10 mouse cellular contexts compared by ENCODE assay signal in the genomic region with DNA sequence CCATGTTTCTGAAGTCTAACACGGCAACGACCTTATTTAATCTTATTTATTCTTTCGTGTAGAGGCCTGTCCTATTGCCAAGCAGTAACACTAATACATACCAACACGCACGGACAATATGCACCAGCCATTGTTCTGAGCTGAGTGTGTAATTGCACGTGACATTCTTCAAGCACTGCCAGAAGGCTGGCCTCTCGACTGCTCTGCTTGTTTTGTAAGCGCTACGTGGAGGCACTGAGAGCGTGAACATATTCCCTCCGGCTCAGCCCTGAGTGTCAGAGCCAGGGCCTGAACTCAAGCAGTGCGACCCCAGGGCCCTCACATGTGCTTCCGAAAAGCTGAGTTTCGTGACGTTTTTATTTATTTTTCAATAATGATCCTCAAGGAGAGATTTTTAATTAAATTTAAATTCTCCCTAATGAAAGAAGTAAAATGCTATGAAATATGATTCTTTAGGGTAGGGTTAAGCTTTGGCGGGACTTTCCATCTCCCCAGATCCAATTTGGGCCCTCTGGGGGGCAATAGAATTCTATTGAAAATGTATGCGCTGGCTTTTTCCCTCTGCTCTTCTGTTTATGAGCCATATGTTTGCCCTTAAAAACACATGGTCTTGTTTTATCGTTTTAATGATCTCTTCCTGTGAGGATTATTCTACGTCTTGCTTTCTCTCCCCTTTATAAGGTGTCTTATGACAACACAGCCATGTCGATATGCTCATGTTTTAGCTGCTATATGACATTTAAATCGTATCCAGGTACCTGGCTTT. TPM values are rescaled to one million over a fixed set of nuclear protein-coding genes. Genes with fewer than 3 reads are reported as not detected.
DNase-seq lines count a peak whose midpoint lies in the region; ATAC-seq and TF ChIP-seq lines count a peak whose summit lies in the region.
"Had no signal": no experiment of that assay in that cellular context is flagged by ENCODE, and none has a peak within 500 bp of the region (broad histone marks: within the 10 kb centered on the region; RNA-seq: fewer than 3 reads in every experiment).

No protein-coding gene starts in this region.

- DNase-seq in gastrocnemius, adult 2 months = no peak
- no peak for DNase-seq in gastrocnemius, adult 18-20 months (ENCODE audit: low spot score)
- DNase-seq in embryonic facial prominence, embryonic 10.5 days (ENCODE audit: low spot score) = peak; percentile 59
- no peak for DNase-seq in cerebellum, postnatal 14 days
- no peak for DNase-seq in cerebellum, adult 11-12 months
- DNase-seq: kidney, adult 9 months had no signal

- ATAC-seq in hindbrain, embryonic 15.5 days (ENCODE audit: low FRiP score, low read depth) = peak; percentile 59; the same call in 1 of the 2 replicates
- peak; percentile 66; the same call in 1 of the 2 replicates for ATAC-seq in neural tube, embryonic 12.5 days (ENCODE audit: low FRiP score, low read depth)
- no peak for ATAC-seq in erythroblast, adult 5-6 weeks (replicated peaks; ENCODE audit: low FRiP score, poor library complexity, severe bottlenecking)
- ATAC-seq: Patski had no signal

- intact Hi-C loops in gastrocnemius, adult 2 months (cut with DNase I) = no loop called here

- peaks cover 63% of the 10 kb centered on the region for H3K4me1 ChIP-seq in embryonic facial prominence, embryonic 10.5 days
- peaks cover 13% of the 10 kb centered on the region; the same call in 1 of the 2 replicates for H3K4me1 ChIP-seq in hindbrain, embryonic 15.5 days (replicated peaks)
- no peaks in the 10 kb centered on the region for H3K4me1 ChIP-seq in neural tube, embryonic 12.5 days

- H3K27ac ChIP-seq in gastrocnemius, adult 2 months = peak overlapping the region; percentile 40; the same call in 1 of the 2 replicates
- peak overlapping the region; percentile 35; the same call in 1 of the 2 replicates for H3K27ac ChIP-seq in embryonic facial prominence, embryonic 10.5 days (replicated peaks)
- H3K27ac ChIP-seq in hindbrain, embryonic 15.5 days (replicated peaks) = no peak overlapping the region
- H3K27ac ChIP-seq in neural tube, embryonic 12.5 days = no peak overlapping the region

- TF ChIP-seq CTCF in gastrocnemius, adult 2 months (IDR thresholded peaks at IDR 0.05) = no peak

- no peak overlapping the region for H3K4me3 ChIP-seq in gastrocnemius, adult 2 months
- H3K4me3 ChIP-seq in embryonic facial prominence, embryonic 10.5 days = no peak overlapping the region
- no peak overlapping the region for H3K4me3 ChIP-seq in hindbrain, embryonic 15.5 days
- H3K4me3 ChIP-seq in neural tube, embryonic 12.5 days = no peak overlapping the region

- WGBS in embryonic facial prominence, embryonic 10.5 days = 54% methylated on average over 21 of the region's 21 CpGs
- WGBS in hindbrain, embryonic 15.5 days = 47% methylated on average over 21 of the region's 21 CpGs
- 54% methylated on average over 21 of the region's 21 CpGs for WGBS in neural tube, embryonic 12.5 days

- no peak overlapping the region for H3K9ac ChIP-seq in hindbrain, embryonic 15.5 days
- no peak overlapping the region for H3K9ac ChIP-seq in neural tube, embryonic 12.5 days

- peaks cover 62% of the 10 kb centered on the region for H3K36me3 ChIP-seq in embryonic facial prominence, embryonic 10.5 days (replicated peaks)
- H3K36me3 ChIP-seq in hindbrain, embryonic 15.5 days = no peaks in the 10 kb centered on the region
- no peaks in the 10 kb centered on the region for H3K36me3 ChIP-seq in neural tube, embryonic 12.5 days

- no peaks in the 10 kb centered on the region for H3K27me3 ChIP-seq in embryonic facial prominence, embryonic 10.5 days (replicated peaks; ENCODE audit: low read depth, poor library complexity, severe bottlenecking)
- H3K27me3 ChIP-seq in hindbrain, embryonic 15.5 days = no peaks in the 10 kb centered on the region
- no peaks in the 10 kb centered on the region for H3K27me3 ChIP-seq in neural tube, embryonic 12.5 days (replicated peaks)
- H3K27me3 ChIP-seq: Patski had no signal

- no peaks in the 10 kb centered on the region for H3K9me3 ChIP-seq in embryonic facial prominence, embryonic 10.5 days
- H3K9me3 ChIP-seq in hindbrain, embryonic 15.5 days = no peaks in the 10 kb centered on the region
- H3K9me3 ChIP-seq in neural tube, embryonic 12.5 days = no peaks in the 10 kb centered on the region

- no peak overlapping the region for H3K4me2 ChIP-seq in hindbrain, embryonic 15.5 days
- no peak overlapping the region for H3K4me2 ChIP-seq in neural tube, embryonic 12.5 days (replicated peaks)

RNA-seq across cellular contexts. Expression of a gene that starts 52.5 kb away (rescaled TPM):
- 10 to 100 TPM in 1 of 2 experiments, 1 to 10 TPM in 1; 5.3 to 13.8 TPM for total RNA-seq in gastrocnemius, adult 2 months (2021)
- total RNA-seq in gastrocnemius, adult 18-20 months (2021) = 10 to 100 TPM in 1 of 2 experiments, 1 to 10 TPM in 1; 4.4 to 10.2 TPM
- polyA plus RNA-seq in embryonic facial prominence, embryonic 10.5 days (2016; fragmentation: Nextera tagmentation; extraction: Ambion mirVana) = 129 and 155 TPM in 2 replicates
- polyA plus RNA-seq in hindbrain, embryonic 15.5 days (2015; fragmentation: Nextera tagmentation; extraction: Ambion mirVana) = 20.4 and 23.2 TPM in 2 replicates
- polyA plus RNA-seq in neural tube, embryonic 12.5 days (2016; fragmentation: Nextera tagmentation; extraction: Ambion mirVana) = 37.6 and 37.9 TPM in 2 replicates
- total RNA-seq in erythroblast, adult 5-6 weeks (2015; ENCODE audit: low replicate concordance) = 0.58 TPM in 1 of 2 replicates, not detected in the other
- total RNA-seq in erythroblast, adult 5-6 weeks (2017; ENCODE audit: low replicate concordance) = 0.17 TPM in 1 of 2 replicates, not detected in the other

Comparison
In these comparisons a context has a peak if more than half of its experiments do, and no peak if none do; other contexts are left out.
1. H3K27ac ChIP-seq: peak in gastrocnemius, adult 2 months (single experiment) and embryonic facial prominence, embryonic 10.5 days (single experiment); none in hindbrain, embryonic 15.5 days (single experiment) and neural tube, embryonic 12.5 days (single experiment).